ENCODE assay signal across 12 mouse cellular contexts in genomic region chr4:82415817-82416216, GRCm38 (mm10).
A peak's percentile ranks its signal among the peaks of the same experiment; 100 is the strongest.
DNase-seq lines count a peak whose midpoint lies in the region; ATAC-seq and TF ChIP-seq lines count a peak whose summit lies in the region.
"Had no signal": no experiment of that assay in that cellular context is flagged by ENCODE, and none has a peak within 500 bp of the region (broad histone marks: within the 10 kb centered on the region; RNA-seq: fewer than 3 reads in every experiment).

No protein-coding gene starts in this region.

- H3K4me3 ChIP-seq in lung, embryonic 14.5 days (ENCODE audit: low read depth, low read length): no peak overlapping the region
- no peak overlapping the region for H3K4me3 ChIP-seq in heart, embryonic 12.5 days
- H3K4me3 ChIP-seq in myocyte: no peak overlapping the region
- H3K4me3 ChIP-seq: midbrain, embryonic 12.5 days; neural tube, embryonic 15.5 days had no signal

- H3K4me1 ChIP-seq in lung, embryonic 14.5 days (ENCODE audit: insufficient read depth): peaks cover 35% of the 10 kb centered on the region
- H3K4me1 ChIP-seq in heart, embryonic 12.5 days (replicated peaks): peaks cover 66% of the 10 kb centered on the region

- TF ChIP-seq CTCF in lung, embryonic 14.5 days (IDR thresholded peaks at IDR 0.05; ENCODE audit: low read depth): no peak

- H3ac ChIP-seq in myocyte (ENCODE audit: control insufficient read depth, insufficient read length): no peak overlapping the region

- peaks cover 56% of the 10 kb centered on the region for H3K79me2 ChIP-seq in myocyte (ENCODE audit: control insufficient read depth, insufficient read depth)

- H3K9ac ChIP-seq in lung, embryonic 14.5 days: no peak overlapping the region
- no peak overlapping the region for H3K9ac ChIP-seq in heart, embryonic 12.5 days
- H3K9ac ChIP-seq: midbrain, embryonic 12.5 days; neural tube, embryonic 15.5 days had no signal

- H3K4me2 ChIP-seq in lung, embryonic 14.5 days: no peak overlapping the region
- H3K4me2 ChIP-seq in heart, embryonic 12.5 days: peak overlapping the region; percentile 28
- H3K4me2 ChIP-seq in myocyte (ENCODE audit: low read depth): peak overlapping the region; percentile 32
- H3K4me2 ChIP-seq: midbrain, embryonic 12.5 days; neural tube, embryonic 15.5 days had no signal

- no peak for TF ChIP-seq POLR2A in myocyte (IDR thresholded peaks at IDR 0.05; ENCODE audit: insufficient read length, low read depth)

- peaks cover 7% of the 10 kb centered on the region; the same call in 1 of the 2 replicates for H3K36me3 ChIP-seq in lung, embryonic 14.5 days (ENCODE audit: insufficient read depth)
- H3K36me3 ChIP-seq in heart, embryonic 12.5 days: no peaks in the 10 kb centered on the region
- H3K36me3 ChIP-seq in myocyte (ENCODE audit: control insufficient read depth, insufficient read depth): no peaks in the 10 kb centered on the region
- H3K36me3 ChIP-seq: G1E; midbrain, embryonic 12.5 days; neural tube, embryonic 15.5 days had no signal

- no peaks in the 10 kb centered on the region for H3K27me3 ChIP-seq in lung, embryonic 14.5 days (ENCODE audit: insufficient read depth, low read length)
- no peaks in the 10 kb centered on the region for H3K27me3 ChIP-seq in heart, embryonic 12.5 days (replicated peaks)
- no peaks in the 10 kb centered on the region for H3K27me3 ChIP-seq in myocyte (ENCODE audit: control insufficient read depth, insufficient read depth, insufficient read length)
- H3K27me3 ChIP-seq: midbrain, embryonic 12.5 days; neural tube, embryonic 15.5 days had no signal

- no peaks in the 10 kb centered on the region for H3K9me3 ChIP-seq in lung, embryonic 14.5 days (ENCODE audit: low read depth, low read length)
- no peaks in the 10 kb centered on the region for H3K9me3 ChIP-seq in heart, embryonic 12.5 days (replicated peaks)
- H3K9me3 ChIP-seq: midbrain, embryonic 12.5 days; neural tube, embryonic 15.5 days had no signal

- peak; percentile 67 for ATAC-seq in cerebellum, adult (ENCODE audit: insufficient number of reproducible peaks, low FRiP score, low TSS enrichment)
- no peak for ATAC-seq in lung, embryonic 14.5 days (ENCODE audit: insufficient read depth)
- peak; percentile 77 for ATAC-seq in heart, embryonic 12.5 days (ENCODE audit: insufficient number of reproducible peaks, low FRiP score)

- DNase-seq in cerebellum, postnatal 4 days (ENCODE audit: low spot score in 2 of 2): no peak
- DNase-seq in lung, embryonic 14.5 days: no peak
- no peak for DNase-seq in lung, adult 18-20 months
- DNase-seq in thymus, postnatal 25 days: no peak
- DNase-seq in thymus, postnatal 0 days (ENCODE audit: low spot score): no peak
- DNase-seq: kidney, adult 8-10 months had no signal

- WGBS in lung, embryonic 14.5 days: 28% methylated on average over 4 of the region's 4 CpGs
- WGBS in heart, embryonic 12.5 days: 9% methylated on average over 4 of the region's 4 CpGs

- H3K27ac ChIP-seq in lung, embryonic 14.5 days (ENCODE audit: low read depth): peak overlapping the region; percentile 45; the same call in 1 of the 2 replicates
- H3K27ac ChIP-seq in heart, embryonic 12.5 days (ENCODE audit: poor library complexity, severe bottlenecking): peak overlapping the region; percentile 86
- H3K27ac ChIP-seq: midbrain, embryonic 12.5 days; neural tube, embryonic 15.5 days had no signal

TF ChIP-seq in myocyte, 11 proteins besides CTCF, POLR2A, EP300 and RAD21:
- TF ChIP-seq CEBPB (IDR thresholded peaks at IDR 0.05; ENCODE audit: insufficient read depth, poor library complexity, severe bottlenecking) (peak; percentile 35; the same call in 1 of the 2 replicates), REST (IDR thresholded peaks at IDR 0.05; ENCODE audit: insufficient read depth, insufficient read length) (no peak), MYOD1 (IDR thresholded peaks at IDR 0.05; ENCODE audit: control insufficient read depth in 1 of 3, insufficient read length in 2 of 3, low read depth in 2 of 3) (peak in 1 of 3 experiments; percentile 20), MYOG (IDR thresholded peaks at IDR 0.05; ENCODE audit: control insufficient read depth in 1 of 3, insufficient read depth in 1 of 3, insufficient read length in 2 of 3, low read depth in 2 of 3) (peak in 1 of 3 experiments; percentile 60)
